Mouse (Mus musculus) hindbrain, embryonic 13.5 days (tissue): Measurements from ENCODE around the gene Fam13a. TPM values are rescaled to one million over a fixed set of nuclear protein-coding genes. Genes with fewer than 3 reads are reported as not detected.
A peak's percentile ranks its signal among the peaks of the same experiment; 100 is the strongest.

Experiments used
- ATAC-seq: fragments of 200-750 bp; cut with Nextera tagmentation; 2 replicates; pipeline ENCODE4 v1.8.0; 2017; ENCODE audit warnings: moderate TSS enrichment; ENCODE audit not compliant: low FRiP score
- H3K27ac ChIP-seq: fragments of 300-500 bp; sonication (generic); 2 replicates; pipeline ENCODE4 v1.5.1; 2015; ENCODE audit warnings: inconsistent platforms, mild to moderate bottlenecking, moderate library complexity
- H3K27me3 ChIP-seq: fragments of 300-500 bp; sonication (generic); 2 replicates; pipeline ENCODE4 v1.6.1; 2015; ENCODE audit warnings: mild to moderate bottlenecking, inconsistent platforms
- H3K36me3 ChIP-seq: fragments of 300-500 bp; sonication (generic); 2 replicates; pipeline ENCODE4 v1.6.1; 2015; ENCODE audit warnings: mild to moderate bottlenecking, inconsistent platforms
- H3K4me1 ChIP-seq: fragments of 300-500 bp; sonication (generic); replicated peaks from 2 replicates; pipeline ENCODE4 v1.6.1; 2015; ENCODE audit warnings: inconsistent platforms
- H3K4me2 ChIP-seq: fragments of 300-500 bp; sonication (generic); 2 replicates; pipeline ENCODE4 v1.6.1; 2015; ENCODE audit warnings: inconsistent platforms, mild to moderate bottlenecking, moderate library complexity
- H3K4me3 ChIP-seq: fragments of 300-500 bp; sonication (generic); 2 replicates; pipeline ENCODE4 v1.5.1; 2015; ENCODE audit warnings: mild to moderate bottlenecking, inconsistent platforms
- H3K9ac ChIP-seq: fragments of 300-500 bp; sonication (generic); 2 replicates; pipeline ENCODE4 v1.6.1; 2015; ENCODE audit warnings: mild to moderate bottlenecking, inconsistent platforms
- H3K9me3 ChIP-seq: fragments of 300-500 bp; sonication (generic); 2 replicates; pipeline ENCODE4 v1.6.1; 2016; ENCODE audit warnings: inconsistent platforms
- WGBS: fragments of 180-500 bp; shearing (Covaris S2); methylation state at CpG from one replicate; pipeline ENCODE4 v1.1.7; 2015; 5-methylcytosine and 5-hydroxymethylcytosine counted together
- polyA plus RNA-seq: library from polyadenylated mRNA; unstranded; fragments of >200 nt; fragmentation: Nextera tagmentation; extraction: Ambion mirVana; gene quantifications from 2 replicates; pipeline ENCODE4 v1.2.1, GENCODE M21; 2015

Gene Fam13a
- polyA plus RNA-seq, 1 experiment from 2014 or later: 8.2 TPM

DNA sequence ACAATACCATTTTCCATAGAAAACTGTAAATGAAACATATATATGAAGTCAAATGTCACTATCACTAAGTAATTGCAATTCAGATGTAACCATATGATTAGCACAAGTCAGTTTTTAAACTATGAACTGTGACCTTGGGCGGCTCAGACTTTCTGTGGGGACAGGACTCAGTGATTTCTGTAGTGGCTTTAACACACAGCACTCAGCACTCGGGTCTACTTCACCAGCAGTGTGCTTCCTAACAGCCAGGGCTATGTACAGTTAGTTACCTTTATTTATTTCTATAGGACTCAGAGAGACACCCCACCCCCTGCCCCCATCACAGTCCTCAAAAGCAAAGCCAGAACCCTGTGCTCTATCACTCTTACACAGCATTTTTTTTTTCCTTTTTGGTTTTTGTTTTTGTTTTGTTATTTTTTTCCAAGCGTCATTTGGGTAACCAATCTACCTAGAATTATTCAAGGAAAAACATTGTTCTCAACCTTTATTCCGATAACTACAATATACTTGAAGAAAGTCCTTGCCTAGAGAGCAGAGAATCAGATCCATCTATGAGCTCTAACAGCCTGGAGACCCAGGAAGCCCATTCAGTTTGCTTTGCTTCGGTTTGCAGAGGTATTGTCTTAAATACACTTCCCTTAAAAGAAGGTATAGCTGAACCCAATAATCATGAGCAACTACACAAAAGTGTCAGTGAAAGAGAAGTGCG is 740 bp downstream of the Fam13a start:
- H3K4me1 ChIP-seq: peaks cover 12% of the 10 kb centered on the region
- H3K4me3 ChIP-seq: peak overlapping the region; percentile 63
- H3K27ac ChIP-seq: peak overlapping the region; percentile 81
- H3K4me2 ChIP-seq: peak overlapping the region; percentile 60
- H3K27me3 ChIP-seq: no peaks in the 10 kb centered on the region
- no peaks in the 10 kb centered on the region for H3K9me3 ChIP-seq
- H3K36me3 ChIP-seq: no peaks in the 10 kb centered on the region
- 50% methylated on average over 6 of the region's 6 CpGs for WGBS
- ATAC-seq: peak; percentile 41
- H3K9ac ChIP-seq: peak overlapping the region; percentile 76

- H3K9ac ChIP-seq: no peak overlapping the region
- ATAC-seq: no peak
- H3K4me3 ChIP-seq: no peak overlapping the region
- H3K4me1 ChIP-seq: peaks cover 12% of the 10 kb centered on the region
- H3K27ac ChIP-seq: no peak overlapping the region
- no peaks in the 10 kb centered on the region for H3K27me3 ChIP-seq
- no peaks in the 10 kb centered on the region for H3K9me3 ChIP-seq
- no peaks in the 10 kb centered on the region for H3K36me3 ChIP-seq
- WGBS: 80% methylated on average over 2 of the region's 2 CpGs
- H3K4me2 ChIP-seq: peak overlapping the region; percentile 60
Observed at GRCm38 (mm10) chr6:59022621-59023020, 1.7 kb downstream of the Fam13a start.

DNA sequence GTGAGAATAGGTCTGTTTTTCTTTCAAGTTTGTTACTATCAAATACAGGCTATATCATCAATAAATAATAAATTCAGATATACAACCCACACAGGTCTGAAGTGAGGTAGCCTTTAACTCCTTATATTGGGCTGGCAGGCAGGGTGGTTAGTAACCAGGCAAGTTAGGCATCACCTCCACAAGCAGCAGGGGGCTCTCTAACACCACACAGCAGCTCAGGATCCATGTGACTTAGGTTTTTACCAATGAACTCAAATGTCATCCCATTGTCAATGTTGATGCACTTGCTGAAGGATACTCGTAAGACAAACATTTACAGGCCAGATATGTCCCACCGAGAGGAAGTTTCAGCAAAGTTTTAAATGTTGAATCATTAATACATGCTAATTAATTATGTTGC is 4.0 kb downstream of the Fam13a start:
- Histone ChIP-seq H3K9ac (no peak overlapping the region), H3K36me3 (no peaks in the 10 kb centered on the region), H3K4me1 (peaks cover 12% of the 10 kb centered on the region), H3K27me3 (no peaks in the 10 kb centered on the region), H3K4me2 (no peak overlapping the region), H3K9me3 (no peaks in the 10 kb centered on the region), H3K27ac (no peak overlapping the region), H3K4me3 (no peak overlapping the region)
- WGBS: 84% methylated on average over 2 of the region's 2 CpGs
- no peak for ATAC-seq

DNA sequence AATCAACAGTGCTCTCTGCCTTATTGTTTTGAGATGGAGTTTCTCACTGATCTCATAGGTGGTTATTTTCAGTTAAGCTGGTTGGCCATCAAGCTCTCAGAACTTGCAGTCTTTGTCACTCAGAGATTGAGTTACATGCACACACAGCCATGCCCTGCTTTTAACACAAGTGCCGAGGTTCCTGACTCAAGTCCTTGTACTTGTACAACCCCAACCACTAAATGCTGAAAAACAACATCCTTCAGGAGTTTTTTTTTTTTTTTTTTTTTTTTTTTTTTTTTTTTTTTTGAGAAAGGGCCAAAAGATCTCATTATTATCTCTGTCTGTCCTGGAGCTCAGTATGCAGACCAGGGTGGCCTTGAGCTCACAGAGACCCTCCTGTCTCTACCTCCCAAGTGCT is 4.5 kb downstream of the Fam13a start:
- ATAC-seq: no peak
- Histone ChIP-seq H3K27ac (no peak overlapping the region), H3K4me3 (no peak overlapping the region), H3K4me2 (no peak overlapping the region), H3K4me1 (peaks cover 12% of the 10 kb centered on the region), H3K27me3 (no peaks in the 10 kb centered on the region), H3K36me3 (no peaks in the 10 kb centered on the region), H3K9ac (no peak overlapping the region), H3K9me3 (no peaks in the 10 kb centered on the region)
- WGBS: 88% methylated on average over 1 of the region's 1 CpGs

GRCm38 (mm10) chr6:59016336-59016832 is 8.0 kb downstream of the Fam13a start:
- WGBS: 67% methylated on average over 1 of the region's 1 CpGs
- H3K36me3 ChIP-seq: no peaks in the 10 kb centered on the region
- H3K9ac ChIP-seq: no peak overlapping the region
- no peak overlapping the region for H3K4me2 ChIP-seq
- no peaks in the 10 kb centered on the region for H3K27me3 ChIP-seq
- peak; percentile 65 for ATAC-seq
- no peak overlapping the region for H3K27ac ChIP-seq
- no peaks in the 10 kb centered on the region for H3K4me1 ChIP-seq
- no peak overlapping the region for H3K4me3 ChIP-seq
- no peaks in the 10 kb centered on the region for H3K9me3 ChIP-seq

GRCm38 (mm10) chr6:59014760-59015159 is 9.6 kb downstream of the Fam13a start:
- H3K27ac ChIP-seq: no peak overlapping the region
- H3K36me3 ChIP-seq: no peaks in the 10 kb centered on the region
- no peak overlapping the region for H3K9ac ChIP-seq
- no peaks in the 10 kb centered on the region for H3K4me1 ChIP-seq
- no peak overlapping the region for H3K4me3 ChIP-seq
- H3K27me3 ChIP-seq: no peaks in the 10 kb centered on the region
- WGBS: 85% methylated on average over 2 of the region's 2 CpGs
- H3K4me2 ChIP-seq: no peak overlapping the region
- ATAC-seq: no peak
- H3K9me3 ChIP-seq: no peaks in the 10 kb centered on the region

GRCm38 (mm10) chr6:59014088-59014759 is 10.1 kb downstream of the Fam13a start:
- no peak overlapping the region for H3K9ac ChIP-seq

DNA sequence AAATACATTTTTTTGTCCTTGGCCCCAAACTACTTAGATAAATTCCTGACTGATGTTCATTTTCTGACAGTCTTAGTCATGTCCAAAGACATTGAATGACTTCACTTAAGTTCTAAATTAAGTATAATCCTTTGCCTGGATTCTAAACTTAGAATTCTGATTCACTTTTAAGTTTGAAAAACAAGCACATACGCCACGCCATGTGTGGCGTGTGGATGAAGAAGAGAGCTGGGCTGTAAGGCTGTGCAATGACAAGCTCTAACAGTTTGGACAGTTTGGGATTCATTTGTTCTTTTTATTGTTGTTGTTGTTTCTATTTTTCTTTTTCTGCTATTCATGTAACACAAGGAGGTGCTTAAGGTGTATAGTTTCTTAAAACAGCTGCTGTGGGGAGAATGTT is 13.6 kb downstream of the Fam13a start:
- ATAC-seq: no peak
- H3K4me3 ChIP-seq: no peak overlapping the region
- H3K4me2 ChIP-seq: no peak overlapping the region
- 94% methylated on average over 3 of the region's 3 CpGs for WGBS
- no peaks in the 10 kb centered on the region for H3K36me3 ChIP-seq
- no peaks in the 10 kb centered on the region for H3K4me1 ChIP-seq
- no peak overlapping the region for H3K27ac ChIP-seq
- H3K9me3 ChIP-seq: no peaks in the 10 kb centered on the region
- H3K27me3 ChIP-seq: no peaks in the 10 kb centered on the region
- H3K9ac ChIP-seq: no peak overlapping the region

More at GRCm38 (mm10) chr6:59014088-59014759, 10.1 kb downstream of the Fam13a start:
- no peaks in the 10 kb centered on the region for H3K9me3 ChIP-seq
- H3K4me1 ChIP-seq: no peaks in the 10 kb centered on the region
- H3K27ac ChIP-seq: no peak overlapping the region
- ATAC-seq: no peak
- H3K36me3 ChIP-seq: no peaks in the 10 kb centered on the region
- WGBS: 83% methylated on average over 8 of the region's 8 CpGs
- H3K4me2 ChIP-seq: no peak overlapping the region
- H3K4me3 ChIP-seq: no peak overlapping the region
- no peaks in the 10 kb centered on the region for H3K27me3 ChIP-seq

- Histone ChIP-seq H3K4me2 (no peak overlapping the region), H3K9me3 (no peaks in the 10 kb centered on the region), H3K9ac (no peak overlapping the region), H3K36me3 (no peaks in the 10 kb centered on the region), H3K4me1 (no peaks in the 10 kb centered on the region), H3K27ac (no peak overlapping the region), H3K27me3 (no peaks in the 10 kb centered on the region), H3K4me3 (no peak overlapping the region)
- WGBS: 90% methylated on average over 5 of the region's 5 CpGs
- ATAC-seq: no peak
Observed at GRCm38 (mm10) chr6:59004630-59005029, 19.7 kb downstream of the Fam13a start.

GRCm38 (mm10) chr6:58999044-58999453 is 25.3 kb downstream of the Fam13a start:
- Histone ChIP-seq H3K36me3 (no peaks in the 10 kb centered on the region), H3K9me3 (no peaks in the 10 kb centered on the region), H3K4me3 (no peak overlapping the region), H3K27me3 (no peaks in the 10 kb centered on the region), H3K27ac (no peak overlapping the region), H3K4me1 (no peaks in the 10 kb centered on the region), H3K4me2 (no peak overlapping the region), H3K9ac (no peak overlapping the region)
- no peak for ATAC-seq
- 39% methylated on average over 4 of the region's 4 CpGs for WGBS

- no peaks in the 10 kb centered on the region for H3K9me3 ChIP-seq
- no peak for ATAC-seq
- no peak overlapping the region for H3K4me3 ChIP-seq
Observed at GRCm38 (mm10) chr6:58998528-58998927, 25.8 kb downstream of the Fam13a start.

DNA sequence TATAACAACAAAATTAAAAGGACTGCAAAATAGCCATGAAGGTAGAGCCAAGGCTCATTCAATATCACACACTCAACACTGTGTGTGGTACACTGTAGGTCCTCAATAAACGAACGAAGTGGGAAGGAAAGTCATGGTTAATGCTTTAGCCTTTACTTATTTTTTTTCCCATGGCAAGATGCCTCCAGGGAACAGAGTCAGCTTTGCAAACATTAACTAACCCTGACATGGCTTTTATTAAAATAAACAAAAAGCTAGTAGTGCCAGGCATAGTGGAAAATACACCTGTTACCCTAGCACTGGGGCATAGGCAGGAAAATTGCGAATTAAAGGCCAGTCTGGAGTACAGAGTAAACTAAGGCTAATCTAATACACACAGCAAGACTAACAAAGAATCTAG is 35.2 kb downstream of the Fam13a start:
- Histone ChIP-seq H3K27ac (no peak overlapping the region), H3K4me1 (no peaks in the 10 kb centered on the region), H3K9ac (no peak overlapping the region), H3K4me3 (no peak overlapping the region), H3K4me2 (no peak overlapping the region), H3K27me3 (no peaks in the 10 kb centered on the region), H3K9me3 (no peaks in the 10 kb centered on the region), H3K36me3 (peaks cover 5% of the 10 kb centered on the region; the same call in 1 of the 2 replicates)
- no peak for ATAC-seq
- WGBS: 83% methylated on average over 3 of the region's 3 CpGs

More at GRCm38 (mm10) chr6:58998528-58998927, 25.8 kb downstream of the Fam13a start:
- 72% methylated on average over 4 of the region's 4 CpGs for WGBS
- Histone ChIP-seq H3K27ac (peak overlapping the region; percentile 26; the same call in 1 of the 2 replicates), H3K4me2 (no peak overlapping the region), H3K4me1 (no peaks in the 10 kb centered on the region), H3K9ac (no peak overlapping the region), H3K27me3 (no peaks in the 10 kb centered on the region), H3K36me3 (no peaks in the 10 kb centered on the region)
